Comparison of ENCODE assay signal across 44 mouse cellular contexts in the genomic region with DNA sequence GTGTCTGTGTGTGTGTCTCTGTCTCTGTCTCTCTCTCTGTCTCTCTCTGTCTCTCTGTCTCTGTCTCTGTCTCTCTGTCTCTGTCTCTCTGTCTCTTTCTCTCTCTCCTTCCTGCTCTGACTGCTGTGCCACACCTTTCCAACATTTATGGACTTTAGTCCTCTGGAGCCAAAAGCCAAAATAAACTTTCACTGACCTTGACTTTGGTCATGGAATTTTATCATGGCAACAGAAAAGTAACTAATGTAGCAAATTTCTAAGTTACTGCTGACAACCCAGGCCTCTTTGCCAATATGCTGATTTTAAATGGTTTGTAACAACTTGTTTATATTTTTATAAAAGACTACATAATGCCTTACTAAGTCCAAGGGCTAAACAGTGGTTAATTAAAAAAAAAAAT. TPM values are rescaled to one million over a fixed set of nuclear protein-coding genes. Genes with fewer than 3 reads are reported as not detected.
"Had no signal": no experiment of that assay in that cellular context is flagged by ENCODE, and none has a peak within 500 bp of the region (broad histone marks: within the 10 kb centered on the region; RNA-seq: fewer than 3 reads in every experiment).

No protein-coding gene starts in this region.

- H3K36me3 ChIP-seq: limb, embryonic 10.5 days; limb, embryonic 12.5 days; limb, embryonic 13.5 days; limb, embryonic 15.5 days; liver, embryonic 12.5 days; liver, embryonic 13.5 days; liver, embryonic 15.5 days; lung, embryonic 15.5 days; midbrain, embryonic 10.5 days; midbrain, embryonic 12.5 days; midbrain, embryonic 13.5 days; midbrain, embryonic 15.5 days; neural tube, embryonic 12.5 days had no signal

- H3K4me1 ChIP-seq: limb, embryonic 10.5 days; limb, embryonic 15.5 days; liver, embryonic 12.5 days; liver, embryonic 13.5 days; liver, embryonic 15.5 days; lung, embryonic 15.5 days; megakaryocyte, embryonic 14.5 days; midbrain, embryonic 10.5 days; midbrain, embryonic 12.5 days; midbrain, embryonic 13.5 days; midbrain, embryonic 15.5 days; neural tube, embryonic 12.5 days had no signal

- DNase-seq: left cerebral cortex, postnatal 4 days; liver; liver, embryonic 13.5 days; lung, adult 18-20 months; lung, adult 2 months; lung, embryonic 14.5 days; lung, postnatal 10 days; lung, postnatal 14 days; lung, postnatal 36 days; lung, postnatal 4 days; midbrain, embryonic 14.5 days had no signal

- H3K4me3 ChIP-seq: limb, embryonic 10.5 days; limb, embryonic 12.5 days; limb, embryonic 13.5 days; limb, embryonic 15.5 days; liver, embryonic 12.5 days; liver, embryonic 13.5 days; liver, embryonic 15.5 days; lung, embryonic 15.5 days; megakaryocyte, embryonic 14.5 days; midbrain, embryonic 10.5 days; midbrain, embryonic 12.5 days; midbrain, embryonic 13.5 days; midbrain, embryonic 15.5 days; myocyte; neural tube, embryonic 12.5 days had no signal

- H3K27me3 ChIP-seq: limb, embryonic 12.5 days; limb, embryonic 13.5 days; limb, embryonic 15.5 days; liver, embryonic 12.5 days; liver, embryonic 13.5 days; liver, embryonic 15.5 days; lung, embryonic 15.5 days; megakaryocyte, embryonic 14.5 days; midbrain, embryonic 12.5 days; midbrain, embryonic 13.5 days; midbrain, embryonic 15.5 days; neural tube, embryonic 12.5 days had no signal

- H3K9ac ChIP-seq: limb, embryonic 12.5 days; limb, embryonic 13.5 days; limb, embryonic 15.5 days; liver, embryonic 12.5 days; liver, embryonic 13.5 days; liver, embryonic 14.5 days; liver, embryonic 15.5 days; lung, embryonic 14.5 days; lung, embryonic 15.5 days; midbrain, embryonic 12.5 days; midbrain, embryonic 13.5 days; midbrain, embryonic 15.5 days; neural tube, embryonic 12.5 days had no signal

- H3K4me2 ChIP-seq: limb, embryonic 12.5 days; limb, embryonic 13.5 days; limb, embryonic 15.5 days; liver, embryonic 11.5 days; liver, embryonic 12.5 days; liver, embryonic 13.5 days; liver, embryonic 15.5 days; lung, embryonic 14.5 days; lung, embryonic 15.5 days; midbrain, embryonic 11.5 days; midbrain, embryonic 12.5 days; midbrain, embryonic 13.5 days; midbrain, embryonic 15.5 days; neural tube, embryonic 12.5 days had no signal

- H3K27ac ChIP-seq: limb, embryonic 10.5 days; limb, embryonic 12.5 days; limb, embryonic 13.5 days; limb, embryonic 15.5 days; liver, embryonic 12.5 days; liver, embryonic 13.5 days; liver, embryonic 14.5 days; liver, embryonic 15.5 days; lung, embryonic 15.5 days; macrophage; midbrain, embryonic 10.5 days; midbrain, embryonic 12.5 days; midbrain, embryonic 13.5 days; midbrain, embryonic 15.5 days; neural tube, embryonic 12.5 days had no signal

- H3K9me3 ChIP-seq: limb, embryonic 10.5 days; limb, embryonic 12.5 days; limb, embryonic 13.5 days; limb, embryonic 15.5 days; liver, embryonic 12.5 days; liver, embryonic 13.5 days; liver, embryonic 15.5 days; lung, embryonic 15.5 days; megakaryocyte, embryonic 14.5 days; midbrain, embryonic 10.5 days; midbrain, embryonic 12.5 days; midbrain, embryonic 13.5 days; midbrain, embryonic 15.5 days; neural tube, embryonic 12.5 days had no signal

- ATAC-seq: liver, embryonic 12.5 days; lung, postnatal 0 days; midbrain, embryonic 13.5 days; midbrain, embryonic 15.5 days; midbrain, embryonic 16.5 days had no signal

RNA-seq across cellular contexts. Expression of a gene that starts 41.2 kb away (rescaled TPM):
- total RNA-seq: left cerebral cortex, adult 8-10 months; left cerebral cortex, postnatal 25 days; left cerebral cortex, postnatal 36 days; left cerebral cortex, postnatal 4 days; megakaryocyte progenitor cell, adult 5-6 weeks; megakaryocyte, adult 5-6 weeks; megakaryocyte-erythroid progenitor cell, adult 5-6 weeks; midbrain, postnatal 0 days; monocyte, adult 5-6 weeks had no signal
- polyA plus RNA-seq: limb, embryonic 10.5 days; limb, embryonic 11.5 days; limb, embryonic 12.5 days; limb, embryonic 13.5 days; limb, embryonic 14.5 days; limb, embryonic 15.5 days; liver, embryonic 11.5 days; liver, embryonic 12.5 days; liver, embryonic 13.5 days; liver, embryonic 14.5 days; liver, embryonic 15.5 days; liver, embryonic 16.5 days; lung, adult 2 months; lung, embryonic 14.5 days; lung, embryonic 15.5 days; lung, embryonic 16.5 days; lung, postnatal 0 days; macrophage; midbrain, embryonic 10.5 days; midbrain, embryonic 11.5 days; midbrain, embryonic 12.5 days; midbrain, embryonic 13.5 days; midbrain, embryonic 14.5 days; midbrain, embryonic 15.5 days; midbrain, embryonic 16.5 days; midbrain, postnatal 0 days; myocyte; neural tube, embryonic 11.5 days; neural tube, embryonic 12.5 days had no signal
